Mouse (Mus musculus) limb, embryonic 11.5 days (tissue): ENCODE measurements around the gene Sdk2. TPM values are rescaled to one million over a fixed set of nuclear protein-coding genes. Genes with fewer than 3 reads are reported as not detected.

Experiments
- ATAC-seq: fragments of 200-750 bp; cut with Nextera tagmentation; 2 replicates; pipeline ENCODE4 v1.8.0; 2017; ENCODE audit warnings: low read depth; ENCODE audit not compliant: insufficient number of reproducible peaks, low FRiP score, low TSS enrichment
- DNase-seq: peaks from one replicate; pipeline ENCODE4 v3.0.0-alpha.2; 2015; ENCODE audit warnings: low spot score
- H3K27ac ChIP-seq: fragments of 300-500 bp; sonication (generic); replicated peaks from 2 replicates; pipeline ENCODE4 v1.5.1; 2014; ENCODE audit warnings: low read depth, mild to moderate bottlenecking, low read length
- H3K27me3 ChIP-seq: fragments of 300-500 bp; sonication (generic); 2 replicates; pipeline ENCODE4 v1.6.1; 2014; ENCODE audit warnings: mild to moderate bottlenecking, low read length, mixed read lengths; ENCODE audit not compliant: control insufficient read depth, insufficient read depth
- H3K36me3 ChIP-seq: fragments of 300-500 bp; sonication (generic); 2 replicates; pipeline ENCODE4 v1.6.1; 2014; ENCODE audit warnings: mild to moderate bottlenecking, low read length, moderate library complexity, mixed read lengths; ENCODE audit not compliant: control insufficient read depth, insufficient read depth
- H3K4me1 ChIP-seq: fragments of 300-500 bp; sonication (generic); 2 replicates; pipeline ENCODE4 v1.6.1; 2014; ENCODE audit warnings: low read length, mixed read lengths; ENCODE audit not compliant: control insufficient read depth, insufficient read depth
- H3K4me2 ChIP-seq: fragments of 300-500 bp; sonication (generic); 2 replicates; pipeline ENCODE4 v1.6.1; 2014; ENCODE audit warnings: low read depth, mild to moderate bottlenecking, moderate library complexity; ENCODE audit not compliant: severe bottlenecking
- H3K4me3 ChIP-seq: fragments of 300-500 bp; sonication (generic); 2 replicates; pipeline ENCODE4 v1.5.1; 2014; ENCODE audit warnings: low read depth, low read length
- H3K9ac ChIP-seq: fragments of 300-500 bp; sonication (generic); 2 replicates; pipeline ENCODE4 v1.6.1; 2014; ENCODE audit warnings: mild to moderate bottlenecking, low read length
- H3K9me3 ChIP-seq: fragments of 300-500 bp; sonication (generic); 2 replicates; pipeline ENCODE4 v1.6.1; 2016; ENCODE audit warnings: low read length; ENCODE audit not compliant: control insufficient read depth
- WGBS: fragments of 180-500 bp; shearing (Covaris S2); extraction: QIAGEN DNeasy Blood & Tissue Kit; methylation state at CpG from one replicate; pipeline ENCODE4 v1.1.7; 2014; 5-methylcytosine and 5-hydroxymethylcytosine counted together
- polyA plus RNA-seq: library from polyadenylated mRNA; unstranded; fragments of >200 nt; fragmentation: Nextera tagmentation; extraction: Ambion mirVana; gene quantifications from 2 replicates; pipeline ENCODE4 v1.2.1, GENCODE M21; 2014

Sdk2 gene
- polyA plus RNA-seq, 1 experiment from 2014 or later: 0.60 TPM

GRCm38 (mm10) chr11:114000051-114000450, 66.8 kb downstream of the Sdk2 start:
- Histone ChIP-seq H3K27me3 (no peaks in the 10 kb centered on the region), H3K27ac (no peak overlapping the region), H3K9me3 (no peaks in the 10 kb centered on the region), H3K4me2 (no peak overlapping the region), H3K4me3 (no peak overlapping the region), H3K4me1 (peaks cover 3% of the 10 kb centered on the region; the same call in 1 of the 2 replicates), H3K9ac (no peak overlapping the region), H3K36me3 (no peaks in the 10 kb centered on the region)
- DNase-seq: peak; percentile 40
- no peak for ATAC-seq
- 17% methylated on average over 6 of the region's 6 CpGs for WGBS

- Histone ChIP-seq H3K9ac (no peak overlapping the region), H3K36me3 (no peaks in the 10 kb centered on the region), H3K4me1 (peaks cover 7% of the 10 kb centered on the region), H3K9me3 (no peaks in the 10 kb centered on the region), H3K27ac (no peak overlapping the region), H3K4me3 (no peak overlapping the region), H3K4me2 (no peak overlapping the region), H3K27me3 (no peaks in the 10 kb centered on the region)
- no peak for DNase-seq
- WGBS: 92% methylated on average over 3 of the region's 3 CpGs
- no peak for ATAC-seq
Observed at GRCm38 (mm10) chr11:113998702-113999101, 68.1 kb downstream of the Sdk2 start.

DNA sequence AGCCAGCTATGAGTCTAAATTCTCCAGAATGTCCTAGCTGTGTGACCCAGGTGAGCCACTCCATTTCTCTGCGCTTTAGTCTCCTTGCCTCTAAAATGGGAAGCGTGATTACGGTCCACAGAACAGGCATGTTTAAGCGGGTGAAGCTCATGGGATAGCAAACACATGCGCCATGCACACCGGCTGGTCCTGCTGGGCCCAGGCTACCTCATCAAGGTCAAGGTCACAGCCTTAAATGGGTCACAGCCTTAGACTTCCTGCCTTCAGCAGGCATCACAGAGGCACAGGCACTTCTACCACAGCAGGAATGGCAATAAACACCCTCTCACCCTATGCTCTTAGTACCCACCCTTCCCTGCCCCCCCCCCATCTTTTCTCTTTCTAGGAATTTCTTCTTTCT, 72.9 kb downstream of the Sdk2 start:
- H3K36me3 ChIP-seq: no peaks in the 10 kb centered on the region
- DNase-seq (peak; percentile 54), ATAC-seq (no peak)
- H3K9ac ChIP-seq: no peak overlapping the region
- H3K4me2 ChIP-seq: no peak overlapping the region
- no peak overlapping the region for H3K27ac ChIP-seq
- H3K9me3 ChIP-seq: no peaks in the 10 kb centered on the region
- H3K27me3 ChIP-seq: peaks cover 4% of the 10 kb centered on the region
- H3K4me3 ChIP-seq: no peak overlapping the region
- H3K4me1 ChIP-seq: peaks cover 16% of the 10 kb centered on the region
- 47% methylated on average over 6 of the region's 6 CpGs for WGBS

- no peaks in the 10 kb centered on the region for H3K36me3 ChIP-seq
- 77% methylated on average over 10 of the region's 10 CpGs for WGBS
- ATAC-seq (no peak), DNase-seq (no peak)
- H3K27me3 ChIP-seq: peaks cover 4% of the 10 kb centered on the region
- H3K9ac ChIP-seq: no peak overlapping the region
- H3K27ac ChIP-seq: no peak overlapping the region
- H3K4me3 ChIP-seq: no peak overlapping the region
- H3K4me2 ChIP-seq: no peak overlapping the region
- no peaks in the 10 kb centered on the region for H3K9me3 ChIP-seq
- peaks cover 16% of the 10 kb centered on the region for H3K4me1 ChIP-seq
Observed at GRCm38 (mm10) chr11:113992894-113993293, 74.0 kb downstream of the Sdk2 start.

DNA sequence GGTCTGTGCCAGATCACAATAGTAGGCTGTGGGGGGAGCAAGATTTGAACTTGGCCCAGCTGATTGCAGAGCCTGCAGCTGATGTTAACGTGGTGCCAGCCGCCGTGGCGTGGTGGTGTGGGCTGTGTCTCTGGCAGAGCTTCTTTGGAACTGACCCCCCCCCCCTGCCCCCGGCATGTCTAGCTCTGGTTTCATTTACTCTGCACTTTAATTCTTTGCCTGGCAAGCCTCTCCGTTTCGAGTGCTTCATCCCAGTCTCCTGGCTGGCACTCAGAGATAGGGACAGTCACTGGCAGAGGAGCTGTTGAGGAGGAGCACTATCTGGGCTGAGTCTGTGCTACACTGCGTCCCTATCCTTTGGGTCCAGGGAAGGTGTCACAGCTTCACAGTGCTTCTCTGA, 75.0 kb downstream of the Sdk2 start:
- H3K4me3 ChIP-seq: no peak overlapping the region
- no peak overlapping the region for H3K4me2 ChIP-seq
- ATAC-seq: no peak
- no peak overlapping the region for H3K9ac ChIP-seq
- H3K27me3 ChIP-seq: peaks cover 4% of the 10 kb centered on the region
- no peaks in the 10 kb centered on the region for H3K9me3 ChIP-seq
- no peaks in the 10 kb centered on the region for H3K36me3 ChIP-seq
- WGBS: 73% methylated on average over 8 of the region's 8 CpGs
- DNase-seq: no peak
- H3K27ac ChIP-seq: no peak overlapping the region
- H3K4me1 ChIP-seq: peaks cover 16% of the 10 kb centered on the region

- peaks cover 4% of the 10 kb centered on the region for H3K27me3 ChIP-seq
- no peaks in the 10 kb centered on the region for H3K9me3 ChIP-seq
- ATAC-seq (peak; percentile 71), DNase-seq (peak; percentile 85)
- WGBS: 0% methylated on average over 6 of the region's 6 CpGs
- H3K9ac ChIP-seq: no peak overlapping the region
- peak overlapping the region; percentile 19; the same call in 1 of the 2 replicates for H3K4me3 ChIP-seq
- H3K4me2 ChIP-seq: peak overlapping the region; percentile 26
- peaks cover 23% of the 10 kb centered on the region for H3K4me1 ChIP-seq
- H3K36me3 ChIP-seq: no peaks in the 10 kb centered on the region
- no peak overlapping the region for H3K27ac ChIP-seq
Observed at GRCm38 (mm10) chr11:113990466-113990865, 76.4 kb downstream of the Sdk2 start.

- Histone ChIP-seq H3K9me3 (no peaks in the 10 kb centered on the region), H3K27me3 (peaks cover 4% of the 10 kb centered on the region), H3K4me1 (peaks cover 27% of the 10 kb centered on the region), H3K36me3 (no peaks in the 10 kb centered on the region), H3K4me3 (peak overlapping the region; percentile 19; the same call in 1 of the 2 replicates), H3K4me2 (peak overlapping the region; percentile 26; the same call in 1 of the 2 replicates), H3K9ac (no peak overlapping the region), H3K27ac (0 out of 2 replicates have a peak overlapping the region, but pooled peaks have one; percentile 8)
- ATAC-seq (no peak), DNase-seq (no peak)
- 16% methylated on average over 4 of the region's 4 CpGs for WGBS
Observed at GRCm38 (mm10) chr11:113990065-113990464, 76.8 kb downstream of the Sdk2 start.

DNA sequence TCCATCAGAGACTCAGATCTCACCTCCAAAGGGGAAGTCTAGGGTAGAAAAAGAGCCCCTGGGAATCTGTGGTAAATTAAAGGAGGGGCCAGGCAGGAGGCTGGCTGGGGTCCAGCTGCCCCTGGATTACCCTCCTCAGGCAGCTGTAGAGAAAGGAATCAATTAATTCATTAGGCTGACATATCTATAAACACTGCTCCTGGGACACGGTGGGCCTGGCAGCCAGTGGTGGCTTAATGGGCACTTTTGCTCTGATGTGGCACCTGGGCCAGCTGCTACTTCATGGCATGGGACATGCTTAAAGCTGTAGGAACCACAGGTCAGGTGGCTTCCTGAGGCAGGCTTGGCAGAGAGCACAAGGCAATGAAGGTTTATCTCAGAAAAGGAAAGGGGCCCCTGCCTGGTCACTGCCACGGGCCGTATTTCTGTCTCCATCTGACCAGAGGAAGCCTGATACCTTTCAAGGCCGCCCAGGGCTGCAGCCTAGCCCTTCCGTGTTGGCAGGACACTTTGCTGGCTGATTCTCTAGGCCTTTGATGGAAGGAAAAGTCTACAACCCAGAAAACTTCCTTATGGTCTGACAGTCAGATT, 80.9 kb downstream of the Sdk2 start:
- H3K4me1 ChIP-seq: peaks cover 17% of the 10 kb centered on the region
- H3K9me3 ChIP-seq: no peaks in the 10 kb centered on the region
- 31% methylated on average over 5 of the region's 5 CpGs for WGBS
- no peak overlapping the region for H3K27ac ChIP-seq
- no peak for DNase-seq
- no peak overlapping the region for H3K9ac ChIP-seq
- H3K27me3 ChIP-seq: no peaks in the 10 kb centered on the region; the same call in 1 of the 2 replicates
- H3K36me3 ChIP-seq: no peaks in the 10 kb centered on the region
- no peak for ATAC-seq
- no peak overlapping the region for H3K4me2 ChIP-seq
- H3K4me3 ChIP-seq: no peak overlapping the region
